Mouse (Mus musculus) heart, embryonic 13.5 days (tissue): ENCODE measurements around the gene Negr1. TPM values are rescaled to one million over a fixed set of nuclear protein-coding genes. Genes with fewer than 3 reads are reported as not detected.

Experiments
- ATAC-seq: fragments of 200-750 bp; cut with Nextera tagmentation; 2 replicates; pipeline ENCODE4 v1.8.0; 2017; ENCODE audit warnings: moderate TSS enrichment; ENCODE audit not compliant: insufficient number of reproducible peaks, low FRiP score, low TSS enrichment; ENCODE audit errors: extremely low read depth
- H3K27ac ChIP-seq: fragments of 300-500 bp; sonication (generic); replicated peaks from 2 replicates; pipeline ENCODE4 v1.5.1; 2015; ENCODE audit warnings: moderate library complexity, mild to moderate bottlenecking, inconsistent platforms
- H3K27me3 ChIP-seq: fragments of 300-500 bp; sonication (generic); replicated peaks from 2 replicates; pipeline ENCODE4 v1.6.1; 2015; ENCODE audit warnings: mild to moderate bottlenecking, inconsistent platforms
- H3K36me3 ChIP-seq: fragments of 300-500 bp; sonication (generic); 2 replicates; pipeline ENCODE4 v1.6.1; 2015; ENCODE audit warnings: mild to moderate bottlenecking, inconsistent platforms
- H3K4me1 ChIP-seq: fragments of 300-500 bp; sonication (generic); 2 replicates; pipeline ENCODE4 v1.6.1; 2015; ENCODE audit warnings: inconsistent platforms
- H3K4me2 ChIP-seq: fragments of 300-500 bp; sonication (generic); 2 replicates; pipeline ENCODE4 v1.6.1; 2015; ENCODE audit warnings: inconsistent platforms, mild to moderate bottlenecking, moderate library complexity
- H3K4me3 ChIP-seq: fragments of 300-500 bp; sonication (generic); 2 replicates; pipeline ENCODE4 v1.5.1; 2015; ENCODE audit warnings: moderate library complexity, mild to moderate bottlenecking, inconsistent platforms
- H3K9ac ChIP-seq: fragments of 300-500 bp; sonication (generic); 2 replicates; pipeline ENCODE4 v1.6.1; 2015; ENCODE audit warnings: inconsistent platforms, mild to moderate bottlenecking, moderate library complexity
- H3K9me3 ChIP-seq: fragments of 300-500 bp; sonication (generic); 2 replicates; pipeline ENCODE4 v1.6.1; 2016; ENCODE audit warnings: inconsistent platforms
- WGBS: fragments of 180-500 bp; shearing (Covaris S2); methylation state at CpG from one replicate; pipeline ENCODE4 v1.1.7; 2015; ENCODE audit warnings: mixed read lengths; 5-methylcytosine and 5-hydroxymethylcytosine counted together
- polyA plus RNA-seq: library from polyadenylated mRNA; unstranded; fragments of >200 nt; fragmentation: Nextera tagmentation; extraction: Ambion mirVana; gene quantifications from 2 replicates; pipeline ENCODE4 v1.2.1, GENCODE M21; 2015

Gene Negr1
- polyA plus RNA-seq, 1 experiment from 2014 or later = 1.7 TPM

GRCm38 (mm10) chr3:156765015-156765414 is 203.4 kb downstream of the Negr1 start:
- ATAC-seq = no peak
- Histone ChIP-seq H3K27me3 (no peaks in the 10 kb centered on the region), H3K9me3 (no peaks in the 10 kb centered on the region), H3K4me3 (no peak overlapping the region), H3K9ac (no peak overlapping the region), H3K27ac (no peak overlapping the region), H3K36me3 (no peaks in the 10 kb centered on the region), H3K4me1 (peaks cover 13% of the 10 kb centered on the region), H3K4me2 (no peak overlapping the region)
- 70% methylated on average over 3 of the region's 3 CpGs for WGBS

- ATAC-seq = no peak
- Histone ChIP-seq H3K27ac (no peak overlapping the region), H3K4me3 (no peak overlapping the region), H3K9ac (no peak overlapping the region), H3K4me1 (peaks cover 13% of the 10 kb centered on the region), H3K9me3 (no peaks in the 10 kb centered on the region), H3K4me2 (no peak overlapping the region), H3K36me3 (no peaks in the 10 kb centered on the region), H3K27me3 (no peaks in the 10 kb centered on the region)
- 34% methylated on average over 2 of the region's 2 CpGs for WGBS
Observed at GRCm38 (mm10) chr3:156766171-156766845, 204.7 kb downstream of the Negr1 start.

- Histone ChIP-seq H3K36me3 (no peaks in the 10 kb centered on the region), H3K4me2 (no peak overlapping the region), H3K27ac (no peak overlapping the region), H3K27me3 (no peaks in the 10 kb centered on the region), H3K9me3 (no peaks in the 10 kb centered on the region), H3K9ac (no peak overlapping the region), H3K4me1 (peaks cover 2% of the 10 kb centered on the region), H3K4me3 (no peak overlapping the region)
- no peak for ATAC-seq
- 87% methylated on average over 2 of the region's 2 CpGs for WGBS
Observed at GRCm38 (mm10) chr3:156771626-156772025, 210.0 kb downstream of the Negr1 start.

- Histone ChIP-seq H3K4me1 (no peaks in the 10 kb centered on the region), H3K4me2 (no peak overlapping the region), H3K27me3 (no peaks in the 10 kb centered on the region), H3K27ac (no peak overlapping the region), H3K9ac (no peak overlapping the region), H3K36me3 (no peaks in the 10 kb centered on the region), H3K4me3 (no peak overlapping the region), H3K9me3 (no peaks in the 10 kb centered on the region)
- ATAC-seq = no peak
- WGBS = 43% methylated on average over 1 of the region's 1 CpGs
Observed at GRCm38 (mm10) chr3:156772057-156772456, 210.5 kb downstream of the Negr1 start.

- Histone ChIP-seq H3K36me3 (no peaks in the 10 kb centered on the region), H3K4me2 (no peak overlapping the region), H3K27ac (no peak overlapping the region), H3K4me3 (no peak overlapping the region), H3K4me1 (no peaks in the 10 kb centered on the region), H3K9me3 (no peaks in the 10 kb centered on the region), H3K9ac (no peak overlapping the region), H3K27me3 (no peaks in the 10 kb centered on the region)
- 70% methylated on average over 1 of the region's 1 CpGs for WGBS
- no peak for ATAC-seq
Observed at GRCm38 (mm10) chr3:156784309-156784852, 222.8 kb downstream of the Negr1 start.

GRCm38 (mm10) chr3:156786355-156786754 is 224.8 kb downstream of the Negr1 start:
- H3K36me3 ChIP-seq = no peaks in the 10 kb centered on the region
- H3K27me3 ChIP-seq = no peaks in the 10 kb centered on the region
- no peak overlapping the region for H3K4me2 ChIP-seq
- no peak overlapping the region for H3K9ac ChIP-seq
- no peak for ATAC-seq
- no peaks in the 10 kb centered on the region for H3K9me3 ChIP-seq
- H3K27ac ChIP-seq = no peak overlapping the region
- H3K4me3 ChIP-seq = no peak overlapping the region
- 35% methylated on average over 1 of the region's 1 CpGs for WGBS
- no peaks in the 10 kb centered on the region for H3K4me1 ChIP-seq

GRCm38 (mm10) chr3:156791234-156791633 is 229.6 kb downstream of the Negr1 start:
- no peaks in the 10 kb centered on the region for H3K36me3 ChIP-seq
- H3K27ac ChIP-seq = no peak overlapping the region
- no peaks in the 10 kb centered on the region for H3K4me1 ChIP-seq
- no peak for ATAC-seq
- no peaks in the 10 kb centered on the region for H3K27me3 ChIP-seq
- H3K4me2 ChIP-seq = no peak overlapping the region
- no peak overlapping the region for H3K4me3 ChIP-seq
- no peak overlapping the region for H3K9ac ChIP-seq
- H3K9me3 ChIP-seq = no peaks in the 10 kb centered on the region

GRCm38 (mm10) chr3:156792743-156793142 is 231.1 kb downstream of the Negr1 start:
- 83% methylated on average over 7 of the region's 7 CpGs for WGBS
- H3K9me3 ChIP-seq = no peaks in the 10 kb centered on the region
- H3K4me1 ChIP-seq = no peaks in the 10 kb centered on the region
- ATAC-seq = no peak
- H3K4me2 ChIP-seq = no peak overlapping the region
- no peak overlapping the region for H3K9ac ChIP-seq
- no peak overlapping the region for H3K4me3 ChIP-seq
- H3K27ac ChIP-seq = no peak overlapping the region
- H3K36me3 ChIP-seq = no peaks in the 10 kb centered on the region
- no peaks in the 10 kb centered on the region for H3K27me3 ChIP-seq

- Histone ChIP-seq H3K27me3 (no peaks in the 10 kb centered on the region), H3K4me1 (no peaks in the 10 kb centered on the region), H3K4me2 (no peak overlapping the region), H3K4me3 (no peak overlapping the region), H3K9me3 (no peaks in the 10 kb centered on the region), H3K27ac (no peak overlapping the region), H3K36me3 (no peaks in the 10 kb centered on the region), H3K9ac (no peak overlapping the region)
- ATAC-seq = no peak
- WGBS = 78% methylated on average over 4 of the region's 4 CpGs
Observed at GRCm38 (mm10) chr3:156794091-156794490, 232.5 kb downstream of the Negr1 start.

GRCm38 (mm10) chr3:156794610-156795009 is 233.0 kb downstream of the Negr1 start:
- no peak for ATAC-seq

GRCm38 (mm10) chr3:156796061-156796691 is 234.6 kb downstream of the Negr1 start:
- no peak overlapping the region for H3K9ac ChIP-seq
- WGBS = 82% methylated on average over 6 of the region's 6 CpGs
- H3K36me3 ChIP-seq = no peaks in the 10 kb centered on the region
- H3K4me1 ChIP-seq = no peaks in the 10 kb centered on the region
- no peak overlapping the region for H3K4me3 ChIP-seq
- H3K4me2 ChIP-seq = no peak overlapping the region
- no peak for ATAC-seq
- H3K27me3 ChIP-seq = no peaks in the 10 kb centered on the region
- no peak overlapping the region for H3K27ac ChIP-seq
- H3K9me3 ChIP-seq = no peaks in the 10 kb centered on the region

More at GRCm38 (mm10) chr3:156794610-156795009, 233.0 kb downstream of the Negr1 start:
- Histone ChIP-seq H3K4me3 (no peak overlapping the region), H3K36me3 (no peaks in the 10 kb centered on the region), H3K4me2 (no peak overlapping the region), H3K4me1 (no peaks in the 10 kb centered on the region), H3K27me3 (no peaks in the 10 kb centered on the region), H3K9ac (no peak overlapping the region), H3K27ac (no peak overlapping the region), H3K9me3 (no peaks in the 10 kb centered on the region)
- 52% methylated on average over 2 of the region's 2 CpGs for WGBS

- H3K36me3 ChIP-seq = no peaks in the 10 kb centered on the region
- H3K4me1 ChIP-seq = no peaks in the 10 kb centered on the region
- no peak overlapping the region for H3K9ac ChIP-seq
- H3K9me3 ChIP-seq = no peaks in the 10 kb centered on the region
- ATAC-seq = no peak
- H3K27me3 ChIP-seq = no peaks in the 10 kb centered on the region
- no peak overlapping the region for H3K4me3 ChIP-seq
- H3K4me2 ChIP-seq = no peak overlapping the region
- H3K27ac ChIP-seq = no peak overlapping the region
- 83% methylated on average over 7 of the region's 7 CpGs for WGBS
Observed at GRCm38 (mm10) chr3:156799228-156799627, 237.6 kb downstream of the Negr1 start.
